Mouse (Mus musculus) limb, embryonic 14.5 days (tissue): ENCODE measurements at regions not wholly inside any gene's neighbourhood (a gene's known extent, or its start where the extent isn't known, plus 50 kb on each side); places are given as distances from the start of the nearest gene placed in this dataset.

Experiments
- ATAC-seq: fragments of 200-750 bp; cut with Nextera tagmentation; 2 replicates; pipeline ENCODE4 v1.8.0; 2017; ENCODE audit warnings: low read depth, moderate number of reproducible peaks, moderate TSS enrichment; ENCODE audit not compliant: low FRiP score
- DNase-seq: peaks from one replicate; pipeline ENCODE4 v3.0.0-alpha.2; 2015; ENCODE audit warnings: low spot score
- H3K27ac ChIP-seq: fragments of 300-500 bp; sonication (generic); replicated peaks from 2 replicates; pipeline ENCODE4 v1.5.1; 2014; ENCODE audit warnings: low read depth, mild to moderate bottlenecking, low read length, moderate library complexity, mixed read lengths
- H3K27me3 ChIP-seq: fragments of 300-500 bp; sonication (generic); 2 replicates; pipeline ENCODE4 v1.6.1; 2014; ENCODE audit warnings: low read length, mixed read lengths; ENCODE audit not compliant: control insufficient read depth, insufficient read depth
- H3K36me3 ChIP-seq: fragments of 300-500 bp; sonication (generic); 2 replicates; pipeline ENCODE4 v1.6.1; 2014; ENCODE audit warnings: mild to moderate bottlenecking, low read length, moderate library complexity, mixed read lengths; ENCODE audit not compliant: control insufficient read depth, insufficient read depth
- H3K4me1 ChIP-seq: fragments of 300-500 bp; sonication (generic); 2 replicates; pipeline ENCODE4 v1.6.1; 2014; ENCODE audit warnings: antibody characterized with exemption, low read length, mixed read lengths; ENCODE audit not compliant: control insufficient read depth, insufficient read depth
- H3K4me2 ChIP-seq: fragments of 300-500 bp; sonication (generic); replicated peaks from 2 replicates; pipeline ENCODE4 v1.6.1; 2014; ENCODE audit warnings: low read depth, mild to moderate bottlenecking, low read length, moderate library complexity; ENCODE audit not compliant: severe bottlenecking
- H3K4me3 ChIP-seq: fragments of 300-500 bp; sonication (generic); replicated peaks from 2 replicates; pipeline ENCODE4 v1.5.1; 2014; ENCODE audit warnings: low read length
- H3K9ac ChIP-seq: fragments of 300-500 bp; sonication (generic); 2 replicates; pipeline ENCODE4 v1.6.1; 2014; ENCODE audit warnings: mild to moderate bottlenecking, low read depth, low read length, moderate library complexity; ENCODE audit not compliant: severe bottlenecking
- H3K9me3 ChIP-seq: fragments of 300-500 bp; sonication (generic); 2 replicates; pipeline ENCODE4 v1.6.1; 2016; ENCODE audit warnings: low read length; ENCODE audit not compliant: control insufficient read depth
- POLR2A ChIP-seq: fragments of 200-500 bp; IDR thresholded peaks from 2 replicates; pipeline ENCODE4 v1.8.0; 2012; ENCODE audit warnings: inconsistent platforms, mild to moderate bottlenecking, moderate library complexity, borderline replicate concordance; ENCODE audit not compliant: insufficient read depth, insufficient read length; ENCODE audit errors: extremely low read depth
- WGBS: fragments of 180-500 bp; shearing (Covaris S2); extraction: QIAGEN DNeasy Blood & Tissue Kit; methylation state at CpG from one replicate; pipeline ENCODE4 v1.1.7; 2014; 5-methylcytosine and 5-hydroxymethylcytosine counted together

DNA sequence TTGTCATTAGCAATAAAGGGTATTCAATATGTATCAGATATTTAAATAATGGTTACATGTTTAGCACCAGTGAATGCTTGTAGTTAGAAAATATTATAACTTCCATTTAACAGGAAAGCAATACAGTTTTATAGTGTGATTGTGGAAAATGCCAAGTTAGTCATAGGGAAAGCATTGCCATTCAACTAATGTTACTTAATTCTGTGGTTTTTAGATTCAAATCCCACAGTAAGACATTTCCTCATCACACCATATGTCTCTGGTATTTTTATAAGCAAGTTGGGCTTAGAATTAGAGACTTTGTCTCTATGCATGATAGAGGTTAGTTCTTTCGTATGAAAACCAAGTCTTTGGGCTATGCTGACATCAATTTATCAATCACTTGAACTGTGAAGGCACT, 133.0 kb downstream of the Prr30 start:
- Histone ChIP-seq H3K36me3 (no peaks in the 10 kb centered on the region), H3K27ac (no peak overlapping the region), H3K4me1 (0 out of 2 replicates have a peak, but pooled peaks cover 3% of the 10 kb centered on the region), H3K4me2 (no peak overlapping the region), H3K9me3 (no peaks in the 10 kb centered on the region), H3K4me3 (no peak overlapping the region), H3K9ac (no peak overlapping the region), H3K27me3 (no peaks in the 10 kb centered on the region)
- no peak for DNase-seq
- 62% methylated on average over 1 of the region's 1 CpGs for WGBS
- no peak for ATAC-seq
- no peak for TF ChIP-seq POLR2A

GRCm38 (mm10) chr14:101056874-101057273, 143.3 kb downstream of the Prr30 start:
- Histone ChIP-seq H3K27ac (no peak overlapping the region), H3K4me3 (no peak overlapping the region), H3K36me3 (no peaks in the 10 kb centered on the region), H3K9me3 (no peaks in the 10 kb centered on the region), H3K9ac (no peak overlapping the region), H3K4me1 (peaks cover 11% of the 10 kb centered on the region), H3K4me2 (no peak overlapping the region), H3K27me3 (no peaks in the 10 kb centered on the region)
- no peak for TF ChIP-seq POLR2A
- DNase-seq (no peak), ATAC-seq (no peak)
- WGBS, result 46% methylated on average over 2 of the region's 2 CpGs

- WGBS, result 6% methylated on average over 3 of the region's 3 CpGs
- Histone ChIP-seq H3K4me2 (no peak overlapping the region), H3K4me1 (peaks cover 11% of the 10 kb centered on the region), H3K9ac (no peak overlapping the region), H3K36me3 (no peaks in the 10 kb centered on the region), H3K9me3 (no peaks in the 10 kb centered on the region), H3K27ac (no peak overlapping the region), H3K4me3 (no peak overlapping the region), H3K27me3 (no peaks in the 10 kb centered on the region)
- ATAC-seq (peak; percentile 63; the same call in 1 of the 2 replicates), DNase-seq (peak; percentile 79)
- TF ChIP-seq POLR2A, result no peak
Measured at GRCm38 (mm10) chr14:101055915-101056314, 144.2 kb downstream of the Prr30 start.

DNA sequence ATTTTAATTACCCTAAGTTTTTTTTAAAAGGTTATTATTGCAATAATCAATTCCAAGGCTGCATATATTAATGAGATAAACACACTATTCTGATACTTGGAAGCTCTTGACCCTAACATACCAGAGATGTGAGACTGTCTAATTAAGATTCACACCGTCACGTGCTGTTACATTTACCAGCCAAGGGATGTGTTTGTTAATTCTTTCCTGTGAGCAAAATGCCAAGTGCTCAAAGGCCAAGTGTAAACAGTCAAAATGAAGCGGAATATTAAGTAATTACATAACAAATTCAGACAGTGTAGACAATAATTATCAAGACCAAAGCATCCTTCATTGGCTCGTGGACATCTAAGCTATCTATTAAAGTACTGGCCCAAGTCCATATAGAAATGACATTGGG, 145.3 kb downstream of the Prr30 start:
- Histone ChIP-seq H3K9me3 (no peaks in the 10 kb centered on the region), H3K27ac (no peak overlapping the region), H3K4me1 (peaks cover 11% of the 10 kb centered on the region), H3K27me3 (no peaks in the 10 kb centered on the region), H3K36me3 (no peaks in the 10 kb centered on the region), H3K9ac (no peak overlapping the region), H3K4me3 (no peak overlapping the region), H3K4me2 (no peak overlapping the region)
- ATAC-seq (no peak), DNase-seq (no peak)
- TF ChIP-seq POLR2A, result no peak
- 65% methylated on average over 4 of the region's 4 CpGs for WGBS

DNA sequence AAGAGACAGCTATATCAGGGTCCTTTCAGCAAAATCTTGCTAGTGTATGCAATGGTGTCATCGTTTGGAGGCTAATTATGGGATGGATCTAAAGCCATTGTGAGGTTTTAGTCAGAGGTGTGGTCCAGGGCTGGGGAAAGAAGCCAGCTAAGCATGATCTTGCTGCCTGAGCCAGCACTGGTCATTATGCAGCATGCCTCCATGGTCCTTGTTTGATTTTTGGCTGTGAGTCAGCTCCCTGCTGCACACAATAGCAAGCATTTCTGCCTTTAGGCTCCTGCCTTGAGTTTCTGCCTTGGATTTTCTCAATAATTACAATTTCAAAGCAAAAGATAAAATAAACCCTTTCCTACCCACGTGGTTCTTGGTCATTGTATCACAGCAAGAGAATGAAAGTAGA, 147.4 kb downstream of the Prr30 start:
- DNase-seq, result no peak
- Histone ChIP-seq H3K4me1 (peaks cover 11% of the 10 kb centered on the region), H3K4me2 (no peak overlapping the region), H3K9me3 (no peaks in the 10 kb centered on the region), H3K36me3 (no peaks in the 10 kb centered on the region), H3K27ac (no peak overlapping the region), H3K9ac (no peak overlapping the region), H3K27me3 (no peaks in the 10 kb centered on the region), H3K4me3 (no peak overlapping the region)
- no peak for ATAC-seq
- no peak for TF ChIP-seq POLR2A
- 69% methylated on average over 2 of the region's 2 CpGs for WGBS

- no peak overlapping the region for H3K4me2 ChIP-seq
- H3K9me3 ChIP-seq, result no peaks in the 10 kb centered on the region
- H3K27ac ChIP-seq, result no peak overlapping the region
- H3K9ac ChIP-seq, result no peak overlapping the region
- H3K27me3 ChIP-seq, result no peaks in the 10 kb centered on the region
- DNase-seq (no peak), ATAC-seq (no peak)
- no peak overlapping the region for H3K4me3 ChIP-seq
- H3K36me3 ChIP-seq, result no peaks in the 10 kb centered on the region
- no peak for TF ChIP-seq POLR2A
- 92% methylated on average over 2 of the region's 2 CpGs for WGBS
- H3K4me1 ChIP-seq, result peaks cover under 1% of the 10 kb centered on the region
Measured at GRCm38 (mm10) chr14:101050212-101050611, 149.9 kb downstream of the Prr30 start.
